Mouse (Mus musculus) stomach, embryonic 16.5 days (tissue): ENCODE data around the gene Tc2n. TPM values are rescaled to one million over a fixed set of nuclear protein-coding genes. Genes with fewer than 3 reads are reported as not detected.
"Not testable (repeated sequence)": the region's sequence is repeated elsewhere in the genome, so short reads cannot be mapped to it uniquely, and the experiment has no call there.

Experiments used
- ATAC-seq: fragments of 200-750 bp; cut with Nextera tagmentation; 2 replicates; pipeline ENCODE4 v1.8.0; 2017; ENCODE audit warnings: moderate number of reproducible peaks, moderate TSS enrichment; ENCODE audit not compliant: insufficient read depth, low FRiP score
- H3K27ac ChIP-seq: fragments of 300-500 bp; sonication (generic); 2 replicates; pipeline ENCODE4 v1.5.1; 2014; ENCODE audit warnings: low read length
- H3K27me3 ChIP-seq: fragments of 300-500 bp; sonication (generic); 2 replicates; pipeline ENCODE4 v1.6.1; 2014; ENCODE audit warnings: low read length, control low read depth, mixed read lengths; ENCODE audit not compliant: control insufficient read depth, insufficient read depth
- H3K36me3 ChIP-seq: fragments of 300-500 bp; sonication (generic); 2 replicates; pipeline ENCODE4 v1.6.1; 2014; ENCODE audit warnings: low read length; ENCODE audit not compliant: control insufficient read depth, insufficient read depth
- H3K4me1 ChIP-seq: fragments of 300-500 bp; sonication (generic); 2 replicates; pipeline ENCODE4 v1.6.1; 2014; ENCODE audit warnings: low read length, control low read depth, mixed read lengths; ENCODE audit not compliant: control insufficient read depth, insufficient read depth
- H3K4me2 ChIP-seq: fragments of 300-500 bp; sonication (generic); 2 replicates; pipeline ENCODE4 v1.6.1; 2014; ENCODE audit warnings: low read depth, low read length, mixed read lengths
- H3K4me3 ChIP-seq: fragments of 300-500 bp; sonication (generic); replicated peaks from 2 replicates; pipeline ENCODE4 v1.5.1; 2014; ENCODE audit warnings: mild to moderate bottlenecking, low read length
- H3K9ac ChIP-seq: fragments of 300-500 bp; sonication (generic); 2 replicates; pipeline ENCODE4 v1.6.1; 2014; ENCODE audit warnings: low read length
- H3K9me3 ChIP-seq: fragments of 300-500 bp; sonication (generic); replicated peaks from 2 replicates; pipeline ENCODE4 v1.6.1; 2016; ENCODE audit warnings: low read length, control low read depth; ENCODE audit not compliant: control insufficient read depth
- WGBS: fragments of 180-500 bp; shearing (Covaris S2); extraction: QIAGEN DNeasy Blood & Tissue Kit; methylation state at CpG from one replicate; pipeline ENCODE4 v1.1.7; 2014; 5-methylcytosine and 5-hydroxymethylcytosine counted together
- polyA plus RNA-seq: library from polyadenylated mRNA; unstranded; fragments of >200 nt; fragmentation: Nextera tagmentation; extraction: Ambion mirVana; gene quantifications from 2 replicates; pipeline ENCODE4 v1.2.1, GENCODE M21; 2015

The Tc2n gene
- polyA plus RNA-seq, 1 experiment from 2014 or later = 4.5 TPM

GRCm38 (mm10) chr12:101742375-101742774 lies 24.1 kb upstream of the Tc2n start:
- Histone ChIP-seq H3K27ac (no peak overlapping the region), H3K9ac (no peak overlapping the region), H3K4me3 (no peak overlapping the region), H3K36me3 (no peaks in the 10 kb centered on the region), H3K27me3 (no peaks in the 10 kb centered on the region), H3K4me2 (no peak overlapping the region), H3K9me3 (no peaks in the 10 kb centered on the region), H3K4me1 (no peaks in the 10 kb centered on the region)
- 40% methylated on average over 2 of the region's 2 CpGs for WGBS
- ATAC-seq = no peak

GRCm38 (mm10) chr12:101740486-101740885 lies 22.2 kb upstream of the Tc2n start:
- WGBS = 25% methylated on average over 2 of the region's 2 CpGs
- Histone ChIP-seq H3K4me2 (no peak overlapping the region), H3K4me1 (no peaks in the 10 kb centered on the region), H3K9ac (no peak overlapping the region), H3K27ac (no peak overlapping the region), H3K36me3 (no peaks in the 10 kb centered on the region), H3K9me3 (no peaks in the 10 kb centered on the region), H3K4me3 (no peak overlapping the region), H3K27me3 (no peaks in the 10 kb centered on the region)
- no peak for ATAC-seq

- Histone ChIP-seq H3K9ac (no peak overlapping the region), H3K4me1 (no peaks in the 10 kb centered on the region), H3K27me3 (no peaks in the 10 kb centered on the region), H3K9me3 (no peaks in the 10 kb centered on the region), H3K27ac (no peak overlapping the region), H3K36me3 (no peaks in the 10 kb centered on the region), H3K4me3 (no peak overlapping the region), H3K4me2 (no peak overlapping the region)
- no peak for ATAC-seq
- WGBS = 16% methylated on average over 2 of the region's 2 CpGs
These were observed 21.7 kb upstream of the Tc2n start for GRCm38 (mm10) chr12:101740045-101740444.

- Histone ChIP-seq H3K9me3 (no peaks in the 10 kb centered on the region), H3K27ac (no peak overlapping the region), H3K9ac (peak overlapping the region; percentile 75; the same call in 1 of the 2 replicates), H3K4me3 (peak overlapping the region; percentile 68), H3K27me3 (no peaks in the 10 kb centered on the region), H3K36me3 (no peaks in the 10 kb centered on the region), H3K4me1 (0 out of 2 replicates have a peak, but pooled peaks cover 2% of the 10 kb centered on the region), H3K4me2 (peak overlapping the region; percentile 94)
- WGBS = under 1% methylated on average over 9 of the region's 9 CpGs
- peak; percentile 67; the same call in 1 of the 2 replicates for ATAC-seq
These were observed 430 bp upstream of the Tc2n start for GRCm38 (mm10) chr12:101718755-101719150.

GRCm38 (mm10) chr12:101699176-101699575 lies 19.1 kb downstream of the Tc2n start:
- Histone ChIP-seq H3K9ac (no peak overlapping the region), H3K9me3 (no peaks in the 10 kb centered on the region), H3K4me3 (no peak overlapping the region), H3K4me2 (no peak overlapping the region), H3K27me3 (no peaks in the 10 kb centered on the region), H3K36me3 (no peaks in the 10 kb centered on the region), H3K27ac (no peak overlapping the region), H3K4me1 (no peaks in the 10 kb centered on the region)
- no peak for ATAC-seq
- WGBS = 73% methylated on average over 3 of the region's 3 CpGs

- Histone ChIP-seq H3K27ac (no peak overlapping the region), H3K4me2 (no peak overlapping the region), H3K36me3 (no peaks in the 10 kb centered on the region), H3K9me3 (no peaks in the 10 kb centered on the region), H3K9ac (no peak overlapping the region), H3K4me1 (no peaks in the 10 kb centered on the region), H3K27me3 (no peaks in the 10 kb centered on the region), H3K4me3 (no peak overlapping the region)
- WGBS = 69% methylated on average over 1 of the region's 1 CpGs
- ATAC-seq = no peak
These were observed 21.8 kb downstream of the Tc2n start for GRCm38 (mm10) chr12:101696521-101696920.

- Histone ChIP-seq H3K27ac (no peak overlapping the region), H3K4me1 (no peaks in the 10 kb centered on the region), H3K4me2 (no peak overlapping the region), H3K36me3 (no peaks in the 10 kb centered on the region), H3K9ac (no peak overlapping the region), H3K4me3 (no peak overlapping the region), H3K27me3 (no peaks in the 10 kb centered on the region), H3K9me3 (no peaks in the 10 kb centered on the region)
- ATAC-seq = no peak; the same call in 1 of the 2 replicates
- WGBS = 64% methylated on average over 2 of the region's 2 CpGs
These were observed 37.8 kb downstream of the Tc2n start for GRCm38 (mm10) chr12:101680538-101680937.

- 91% methylated on average over 2 of the region's 2 CpGs for WGBS
- no peak overlapping the region for H3K27ac ChIP-seq
- H3K4me1 ChIP-seq = no peaks in the 10 kb centered on the region
- H3K9ac ChIP-seq = no peak overlapping the region
- no peak overlapping the region for H3K4me3 ChIP-seq
- H3K36me3 ChIP-seq = no peaks in the 10 kb centered on the region
- no peaks in the 10 kb centered on the region for H3K9me3 ChIP-seq
- ATAC-seq = no peak
- no peaks in the 10 kb centered on the region for H3K27me3 ChIP-seq
- H3K4me2 ChIP-seq = no peak overlapping the region
These were observed 50.8 kb downstream of the Tc2n start for GRCm38 (mm10) chr12:101667502-101667901.

GRCm38 (mm10) chr12:101633137-101633536 lies 85.2 kb downstream of the Tc2n start:
- Histone ChIP-seq H3K9me3 (no peaks in the 10 kb centered on the region), H3K27ac (no peak overlapping the region), H3K4me3 (no peak overlapping the region), H3K9ac (no peak overlapping the region), H3K36me3 (no peaks in the 10 kb centered on the region), H3K4me1 (no peaks in the 10 kb centered on the region), H3K27me3 (no peaks in the 10 kb centered on the region), H3K4me2 (no peak overlapping the region)
- ATAC-seq = no peak
- 68% methylated on average over 1 of the region's 1 CpGs for WGBS

- ATAC-seq, H3K27me3 ChIP-seq, H3K27ac ChIP-seq, H3K4me1 ChIP-seq, H3K4me2 ChIP-seq, H3K9ac ChIP-seq, H3K4me3 ChIP-seq, H3K36me3 ChIP-seq, H3K9me3 ChIP-seq: not testable (repeated sequence)
These were observed 111.7 kb downstream of the Tc2n start for GRCm38 (mm10) chr12:101606622-101607021.
